Mouse (Mus musculus) E14TG2a.4 (cell line): Measurements from ENCODE around the gene Bloc1s2.

Source experiments
- CTCF ChIP-seq: conservative IDR thresholded peaks from 2 replicates; pipeline ENCODE4 v1.5.1; 2014; ENCODE audit warnings: low read length
- POU5F1 ChIP-seq: IDR thresholded peaks from 2 replicates; pipeline ENCODE4 v1.6.1; 2014; ENCODE audit warnings: low read length, borderline replicate concordance

DNA sequence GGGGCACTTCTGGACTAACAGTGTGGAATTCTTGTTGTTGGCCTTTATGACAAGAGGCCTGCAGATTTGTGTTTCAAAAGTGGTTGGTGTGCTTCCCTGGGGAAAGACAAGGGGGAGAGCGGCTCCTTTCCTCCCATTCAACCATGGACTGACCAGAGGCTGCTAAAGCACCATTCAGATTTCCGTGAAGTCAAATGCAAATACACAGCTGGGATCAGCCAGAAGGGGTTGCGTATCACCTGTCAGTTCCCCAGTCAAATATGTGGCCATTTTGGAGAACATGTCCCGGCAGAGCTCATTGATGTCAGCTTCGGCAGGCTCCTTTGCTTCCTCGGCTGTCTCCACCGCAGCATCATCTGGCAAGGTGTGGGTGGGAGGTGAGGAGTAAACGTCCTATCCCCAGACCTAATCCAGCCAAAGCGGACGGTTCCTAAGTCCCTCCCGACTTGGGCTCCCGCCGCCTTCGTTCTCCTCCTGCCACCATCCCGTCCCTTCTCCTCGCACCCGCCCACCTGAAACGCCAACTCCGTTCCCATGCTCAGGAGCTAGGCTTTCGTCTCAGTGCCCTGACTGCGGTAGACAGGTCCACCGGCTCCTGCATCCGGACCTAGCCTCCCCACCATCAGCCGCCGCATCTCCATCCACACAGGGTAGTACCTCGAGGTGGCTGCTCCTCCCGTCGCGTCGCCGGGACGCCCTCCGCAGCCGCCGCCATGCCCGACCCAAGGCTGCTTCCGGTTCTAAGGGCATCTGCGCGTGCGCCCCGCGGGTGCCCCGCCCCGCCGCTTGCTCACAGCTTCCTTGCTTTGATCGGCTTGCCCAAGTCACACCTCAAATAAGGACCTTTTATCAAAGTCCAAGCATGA lies at the start of gene Bloc1s2:
- no peak for TF ChIP-seq CTCF
- TF ChIP-seq POU5F1: no peak
